19 mouse cellular contexts compared by ENCODE assay signal in the genomic region with DNA sequence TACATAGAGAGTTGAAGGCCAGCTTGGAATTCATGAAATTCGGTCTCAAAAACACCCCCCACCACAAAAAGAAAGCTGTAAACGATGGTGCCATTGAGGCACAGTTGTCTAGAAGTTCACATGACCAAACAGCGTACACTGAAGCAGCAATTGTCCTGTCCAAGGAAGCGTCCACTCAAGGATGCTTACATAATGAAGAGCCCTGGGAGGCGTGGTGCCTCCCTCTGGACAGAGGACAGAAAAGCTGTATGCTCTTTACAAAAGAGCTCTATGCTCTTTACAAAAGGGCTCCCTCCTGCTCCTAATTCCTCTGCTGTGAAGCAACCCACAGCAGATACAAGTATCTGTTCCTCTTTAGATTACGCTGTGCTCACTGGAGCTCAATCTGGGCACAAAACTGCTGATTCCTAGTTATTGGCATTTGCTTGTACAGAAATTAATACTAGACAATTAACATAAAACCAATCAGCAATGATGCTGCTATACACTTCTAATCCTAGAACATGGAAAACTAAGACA.
DNase-seq lines count a peak whose midpoint lies in the region; ATAC-seq and TF ChIP-seq lines count a peak whose summit lies in the region.
"Had no signal": no experiment of that assay in that cellular context is flagged by ENCODE, and none has a peak within 500 bp of the region (broad histone marks: within the 10 kb centered on the region; RNA-seq: fewer than 3 reads in every experiment).

No protein-coding gene starts in this region.

- peak; percentile 55; the same call in 1 of the 2 replicates for ATAC-seq in frontal cortex, adult (ENCODE audit: low TSS enrichment)
- ATAC-seq in midbrain, postnatal 0 days (ENCODE audit: low FRiP score), result no peak
- ATAC-seq in midbrain, embryonic 15.5 days (replicated peaks), result no peak
- ATAC-seq: forebrain, embryonic 16.5 days; intestine, embryonic 16.5 days had no signal

- H3K4me2 ChIP-seq in midbrain, postnatal 0 days (ENCODE audit: low read depth, low read length, poor library complexity, severe bottlenecking), result no peak overlapping the region
- H3K4me2 ChIP-seq in midbrain, embryonic 15.5 days, result no peak overlapping the region
- H3K4me2 ChIP-seq: embryonic facial prominence, embryonic 12.5 days; heart, embryonic 15.5 days; limb, embryonic 12.5 days; liver, embryonic 15.5 days had no signal

- no peaks in the 10 kb centered on the region for H3K9me3 ChIP-seq in midbrain, postnatal 0 days (ENCODE audit: low read length)
- H3K9me3 ChIP-seq in midbrain, embryonic 15.5 days, result no peaks in the 10 kb centered on the region
- H3K9me3 ChIP-seq: embryonic facial prominence, embryonic 12.5 days; heart, embryonic 15.5 days; limb, embryonic 12.5 days; liver, embryonic 15.5 days had no signal

- peak; percentile 20; the same call in 1 of the 2 replicates for TF ChIP-seq CTCF in midbrain, postnatal 0 days (IDR thresholded peaks at IDR 0.05)

- intact Hi-C loops in left cerebral cortex, postnatal 4 days (cut with DNase I), result no loop called here

- H3K4me1 ChIP-seq in midbrain, postnatal 0 days (ENCODE audit: insufficient read depth, low read length), result no peaks in the 10 kb centered on the region
- no peaks in the 10 kb centered on the region for H3K4me1 ChIP-seq in midbrain, embryonic 15.5 days
- H3K4me1 ChIP-seq: limb, embryonic 12.5 days; liver, embryonic 15.5 days had no signal

- no peak overlapping the region for H3K27ac ChIP-seq in midbrain, postnatal 0 days (ENCODE audit: low read depth, low read length)
- H3K27ac ChIP-seq in midbrain, embryonic 15.5 days, result no peak overlapping the region
- H3K27ac ChIP-seq: embryonic facial prominence, embryonic 12.5 days; heart, adult 2 months; heart, embryonic 15.5 days; limb, embryonic 12.5 days; liver, embryonic 15.5 days had no signal

- 44% methylated on average over 6 of the region's 6 CpGs for WGBS in midbrain, postnatal 0 days
- 38% methylated on average over 6 of the region's 6 CpGs for WGBS in midbrain, embryonic 15.5 days

- peaks cover 4% of the 10 kb centered on the region; the same call in 1 of the 2 replicates for H3K36me3 ChIP-seq in midbrain, postnatal 0 days (ENCODE audit: insufficient read depth, low read length)
- H3K36me3 ChIP-seq in midbrain, embryonic 15.5 days (replicated peaks), result no peaks in the 10 kb centered on the region
- H3K36me3 ChIP-seq: heart, embryonic 15.5 days had no signal

- no peak overlapping the region for H3K4me3 ChIP-seq in midbrain, postnatal 0 days (ENCODE audit: low read depth, low read length)
- H3K4me3 ChIP-seq in midbrain, embryonic 15.5 days, result no peak overlapping the region
- H3K4me3 ChIP-seq: embryonic facial prominence, embryonic 12.5 days; heart, adult 2 months; heart, embryonic 15.5 days; limb, embryonic 12.5 days; liver, embryonic 15.5 days had no signal

- H3K9ac ChIP-seq in midbrain, postnatal 0 days (replicated peaks; ENCODE audit: low read length, poor library complexity, severe bottlenecking), result no peak overlapping the region
- H3K9ac ChIP-seq in midbrain, embryonic 15.5 days, result no peak overlapping the region
- H3K9ac ChIP-seq: embryonic facial prominence, embryonic 12.5 days; heart, embryonic 15.5 days; limb, embryonic 12.5 days; liver, embryonic 15.5 days had no signal

- no peak for DNase-seq in frontal cortex, adult 2 months (ENCODE audit: extremely low spot score in 1 of 2, low spot score in 1 of 2)
- peak; percentile 35 for DNase-seq in midbrain, postnatal 0 days (ENCODE audit: low spot score)
- DNase-seq in embryo, embryonic 11 days, result peak; percentile 46
- DNase-seq in left cerebral cortex, postnatal 4 days, result no peak
- DNase-seq in layer of hippocampus, adult 9-10 months (ENCODE audit: low spot score), result no peak
- DNase-seq: cerebellum, postnatal 14 days; heart, adult 2 months; kidney, postnatal 10 days; layer of hippocampus, adult 9-11 months; lung, postnatal 14 days; thymus, adult 2 months had no signal

- H3K27me3 ChIP-seq in midbrain, postnatal 0 days (ENCODE audit: insufficient read depth, low read length), result no peaks in the 10 kb centered on the region
- no peaks in the 10 kb centered on the region for H3K27me3 ChIP-seq in midbrain, embryonic 15.5 days (replicated peaks)
- H3K27me3 ChIP-seq: embryonic facial prominence, embryonic 12.5 days; heart, embryonic 15.5 days; limb, embryonic 12.5 days; liver, embryonic 15.5 days had no signal

Comparison
In these comparisons a context has a peak if more than half of its experiments do, and no peak if none do; other contexts are left out.
1. DNase-seq: peak in midbrain, postnatal 0 days (single experiment) and embryo, embryonic 11 days (single experiment); none in frontal cortex, adult 2 months (0 of 2), left cerebral cortex, postnatal 4 days (single experiment) and layer of hippocampus, adult 9-10 months (single experiment).